Mouse (Mus musculus) lung, adult 2 months (tissue): ENCODE results near the gene Il3ra.
A peak's percentile ranks its signal among the peaks of the same experiment; 100 is the strongest.

ENCODE experiments used
- CTCF ChIP-seq: fragments of 200-500 bp; IDR thresholded peaks from 2 replicates; pipeline ENCODE4 v1.5.1; 2011; ENCODE audit warnings: mild to moderate bottlenecking, low read length, control low read depth; ENCODE audit not compliant: insufficient read depth
- POLR2A ChIP-seq: fragments of 200-500 bp; IDR thresholded peaks from 2 replicates; pipeline ENCODE4 v1.6.1; 2011; ENCODE audit warnings: low read depth, mild to moderate bottlenecking, control low read depth, low read length, borderline replicate concordance; ENCODE audit errors: extremely low read depth

GRCm38 (mm10) chr14:14345113-14345871 is 783 bp upstream of the Il3ra start:
- TF ChIP-seq POLR2A (no peak), CTCF (peak; percentile 63; the same call in 1 of the 2 replicates)
